Mouse (Mus musculus) lung, adult 2 months (tissue): Measurements from ENCODE around the gene Tmem159. TPM values are rescaled to one million over a fixed set of nuclear protein-coding genes. Genes with fewer than 3 reads are reported as not detected.

Experiments
- DNase-seq: peaks from one replicate; pipeline ENCODE4 v3.0.0; 2022
- H3K4me1 ChIP-seq: fragments of 200-500 bp; 2 replicates; pipeline ENCODE4 v1.6.1; 2011; ENCODE audit warnings: low read length; ENCODE audit not compliant: control insufficient read depth, insufficient read depth
- H3K4me3 ChIP-seq: fragments of 200-500 bp; replicated peaks from 2 replicates; pipeline ENCODE3; 2011; ENCODE audit warnings: low read depth, mild to moderate bottlenecking, control low read depth, low read length; ENCODE audit errors: extremely low read depth
- CTCF ChIP-seq: fragments of 200-500 bp; IDR thresholded peaks from 2 replicates; pipeline ENCODE4 v1.5.1; 2011; ENCODE audit warnings: mild to moderate bottlenecking, low read length, control low read depth; ENCODE audit not compliant: insufficient read depth
- POLR2A ChIP-seq: fragments of 200-500 bp; IDR thresholded peaks from 2 replicates; pipeline ENCODE4 v1.6.1; 2011; ENCODE audit warnings: low read depth, mild to moderate bottlenecking, control low read depth, low read length, borderline replicate concordance; ENCODE audit errors: extremely low read depth
- WGBS: fragments of 180-500 bp; shearing (Covaris S2); methylation state at CpG from one replicate; pipeline ENCODE4 v1.1.7; 2018; 5-methylcytosine and 5-hydroxymethylcytosine counted together
- polyA plus RNA-seq: library from polyadenylated mRNA; depleted of rRNA; stranded (reverse); fragments of >200 nt; gene quantifications from 2 replicates; pipeline ENCODE4 v1.2.3, GENCODE M21; 2012; rRNA removed

Tmem159 gene
- polyA plus RNA-seq, result 47.3 and 57.3 TPM in 2 replicates

DNA sequence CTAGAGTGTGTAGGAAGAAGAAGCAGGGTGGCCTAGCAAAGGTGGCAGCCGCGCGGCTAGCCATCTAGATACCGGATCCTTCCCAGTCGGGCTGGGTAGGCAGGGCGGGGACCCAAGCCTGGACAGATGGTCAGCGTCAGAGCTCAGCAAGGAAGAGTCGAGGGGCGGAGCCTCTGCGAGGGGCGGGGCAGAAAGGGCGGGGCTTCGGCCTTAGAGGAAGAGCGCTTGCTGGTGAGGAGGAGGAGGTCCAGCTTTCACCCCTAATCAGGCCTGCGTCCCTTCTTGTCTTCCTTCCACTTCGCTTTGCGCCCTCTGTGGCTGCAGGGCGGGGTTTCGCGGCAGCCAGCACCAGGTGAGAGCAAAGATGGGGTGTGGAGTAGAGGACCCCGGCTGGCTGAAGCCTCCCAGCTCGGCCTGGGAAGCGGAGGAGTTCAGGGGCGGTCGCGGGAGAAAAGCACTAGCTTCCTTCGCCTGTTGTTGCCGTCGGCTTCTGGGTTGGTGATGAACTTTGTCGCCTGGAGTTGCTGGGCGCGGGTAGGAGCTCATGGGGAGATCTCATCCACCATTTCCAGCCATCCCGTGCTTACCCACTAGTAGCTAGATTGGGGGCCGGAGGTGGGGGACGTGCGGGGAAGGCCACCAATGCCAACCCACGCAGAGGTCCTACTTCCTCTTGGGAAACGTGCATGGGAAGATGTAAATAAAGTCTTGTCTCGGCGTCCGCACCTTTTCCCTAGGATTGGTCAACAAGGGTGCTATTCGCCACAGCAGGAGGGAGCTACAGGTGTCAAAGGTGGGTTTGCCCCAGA is at the start of gene Tmem159:
Gene Tmem159, plus strand, starts transcription at position 190 of the 809 bp plus-strand sequence.
- TF ChIP-seq POLR2A (peak; percentile 91; the same call in 1 of the 2 replicates), CTCF (no peak)
- peak; percentile 84 for DNase-seq
- H3K4me1 ChIP-seq, result peaks cover 5% of the 10 kb centered on the region
- under 1% methylated on average over 42 of the region's 42 CpGs for WGBS
- peak within 1 kb of the TSS; percentile 96 for H3K4me3 ChIP-seq

DNA sequence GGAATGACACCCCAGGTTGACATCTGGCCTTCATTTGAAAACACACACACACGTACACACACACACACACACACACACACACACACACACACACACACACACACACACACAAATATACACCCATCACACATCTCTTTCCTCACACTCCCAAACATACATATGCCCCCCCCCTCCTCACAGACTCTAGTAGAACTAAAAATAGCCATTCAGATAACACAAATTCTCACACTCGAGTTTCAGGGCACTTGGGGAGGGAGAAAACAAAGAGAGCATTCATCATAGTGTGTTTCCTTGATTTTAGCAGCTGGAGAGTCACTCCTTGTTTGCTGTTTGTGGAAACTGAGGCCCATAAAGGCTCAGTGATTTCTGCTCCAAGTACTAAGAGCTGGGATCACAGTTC is 48.1 kb upstream of the Tmem159 start:
- no peak for TF ChIP-seq CTCF
- TF ChIP-seq POLR2A, result no peak
- Histone ChIP-seq H3K4me3 (no peak overlapping the region), H3K4me1 (no peaks in the 10 kb centered on the region)
- WGBS, result 20% methylated on average over 2 of the region's 2 CpGs
- DNase-seq, result no peak

GRCm38 (mm10) chr7:120055479-120055878 is 46.7 kb upstream of the Tmem159 start:
- WGBS, result 74% methylated on average over 3 of the region's 3 CpGs
- Histone ChIP-seq H3K4me3 (no peak overlapping the region), H3K4me1 (no peaks in the 10 kb centered on the region)
- TF ChIP-seq POLR2A, result no peak
- no peak for DNase-seq

DNA sequence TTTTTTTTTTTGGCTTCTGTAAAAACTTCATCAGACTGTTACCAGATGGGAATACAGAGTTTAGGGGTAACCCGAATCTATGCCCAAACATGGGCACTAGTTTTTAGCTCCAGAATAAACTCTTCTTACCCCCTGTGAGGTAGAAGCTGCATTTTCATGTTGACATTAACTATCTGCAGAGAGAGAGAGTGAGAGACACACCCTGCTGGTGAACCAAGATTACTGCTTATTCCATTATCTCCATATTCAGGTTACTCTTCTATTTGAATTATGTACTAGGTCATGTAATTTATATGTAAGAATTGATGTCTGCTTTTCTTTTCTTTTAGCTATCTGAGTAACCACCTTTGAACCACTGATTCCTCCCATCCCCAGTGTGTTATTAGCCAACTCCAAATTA is 38.1 kb upstream of the Tmem159 start:
- H3K4me1 ChIP-seq, result no peaks in the 10 kb centered on the region
- H3K4me3 ChIP-seq, result no peak overlapping the region
- 68% methylated on average over 1 of the region's 1 CpGs for WGBS
- DNase-seq, result no peak
- no peak for TF ChIP-seq CTCF
- TF ChIP-seq POLR2A, result no peak

- no peaks in the 10 kb centered on the region for H3K4me1 ChIP-seq
- no peak overlapping the region for H3K4me3 ChIP-seq
- DNase-seq, result no peak
- WGBS, result 75% methylated on average over 3 of the region's 3 CpGs
- TF ChIP-seq POLR2A (no peak), CTCF (no peak)
These were observed 34.0 kb upstream of the Tmem159 start for GRCm38 (mm10) chr7:120068114-120068513.

GRCm38 (mm10) chr7:120069164-120069563 is 33.0 kb upstream of the Tmem159 start:
- WGBS, result 30% methylated on average over 3 of the region's 3 CpGs
- no peaks in the 10 kb centered on the region for H3K4me1 ChIP-seq
- no peak overlapping the region for H3K4me3 ChIP-seq
- no peak for DNase-seq
- TF ChIP-seq POLR2A, result no peak
- no peak for TF ChIP-seq CTCF

GRCm38 (mm10) chr7:120080177-120080576 is 22.0 kb upstream of the Tmem159 start:
- H3K4me3 ChIP-seq, result no peak overlapping the region
- DNase-seq, result no peak
- WGBS, result 56% methylated on average over 3 of the region's 3 CpGs
- TF ChIP-seq CTCF, result no peak
- TF ChIP-seq POLR2A, result no peak
- no peaks in the 10 kb centered on the region for H3K4me1 ChIP-seq

GRCm38 (mm10) chr7:120093033-120093432 is 9.1 kb upstream of the Tmem159 start:
- no peaks in the 10 kb centered on the region; the same call in 1 of the 2 replicates for H3K4me1 ChIP-seq
- H3K4me3 ChIP-seq, result no peak overlapping the region
- TF ChIP-seq CTCF (no peak), POLR2A (no peak)
- DNase-seq, result no peak
- WGBS, result 56% methylated on average over 5 of the region's 5 CpGs

GRCm38 (mm10) chr7:120094216-120094615 is 7.9 kb upstream of the Tmem159 start:
- H3K4me3 ChIP-seq, result no peak overlapping the region
- no peaks in the 10 kb centered on the region; the same call in none of the 2 replicates for H3K4me1 ChIP-seq
- TF ChIP-seq CTCF (no peak), POLR2A (no peak)
- WGBS, result 63% methylated on average over 3 of the region's 3 CpGs
- DNase-seq, result no peak

GRCm38 (mm10) chr7:120095180-120095579 is 7.0 kb upstream of the Tmem159 start, which contains the start of gene Dnah3:
TSS of gene Dnah3 (minus strand) at chr7:120095280.
- TF ChIP-seq POLR2A, result no peak
- H3K4me3 ChIP-seq, result no peak within 1 kb of the TSS
- 77% methylated on average over 6 of the region's 6 CpGs for WGBS
- DNase-seq, result no peak
- H3K4me1 ChIP-seq, result no peaks in the 10 kb centered on the region; the same call in none of the 2 replicates
